Mouse (Mus musculus) left cerebral cortex, adult 9 months (tissue): ENCODE measurements around the gene Ispd.

Experiments
- DNase-seq, 2 experiments: peaks; one replicate each; pipeline ENCODE4 v3.0.0; 2022; ENCODE audit warnings: low spot score in 2 of 2

Ispd gene

GRCm38 (mm10) chr12:36564146-36564545 lies 182.9 kb downstream of the Ispd start:
- DNase-seq: no peak

DNA sequence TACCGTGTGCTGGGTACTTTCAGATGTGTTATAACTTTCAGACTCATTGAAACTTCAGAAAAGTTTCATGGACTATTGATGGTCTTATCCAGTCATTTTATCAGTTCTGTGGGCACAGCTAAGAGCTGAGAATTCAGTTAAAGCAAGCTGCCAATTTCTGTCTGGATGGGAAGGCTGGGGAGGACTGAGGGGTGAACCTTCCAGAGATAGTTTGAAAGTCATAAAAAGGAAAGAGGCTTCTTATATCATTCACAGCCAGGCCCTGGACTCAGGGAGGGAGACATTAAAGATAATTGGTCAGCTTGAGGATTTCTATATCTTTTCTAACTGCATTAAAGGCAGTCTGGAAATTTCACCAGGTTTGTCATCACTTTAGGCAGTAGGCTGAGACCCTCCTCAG lies 185.7 kb downstream of the Ispd start:
- no peak for DNase-seq

GRCm38 (mm10) chr12:36570414-36571095 lies 189.3 kb downstream of the Ispd start:
- no peak for DNase-seq

DNA sequence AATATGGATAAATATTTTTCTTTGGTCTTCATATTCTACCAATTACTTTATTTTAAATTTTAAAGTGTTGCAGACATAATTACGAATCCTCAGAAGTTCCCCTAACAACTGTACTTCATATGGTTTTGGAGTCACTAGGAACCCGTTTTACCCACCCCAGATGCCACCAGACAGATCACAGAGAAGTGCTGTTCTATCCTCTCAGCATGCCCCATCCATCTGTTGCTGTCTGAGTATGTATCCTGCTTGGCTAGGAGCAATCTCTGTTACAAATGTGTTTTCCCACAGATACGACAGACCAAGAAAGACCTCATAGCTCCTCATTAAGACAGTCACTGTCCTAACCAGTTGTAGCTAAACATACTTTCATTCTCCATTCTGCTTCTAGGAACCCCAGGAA lies 203.6 kb downstream of the Ispd start:
- DNase-seq: no peak

- no peak for DNase-seq
Observed at GRCm38 (mm10) chr12:36597539-36598250, 216.4 kb downstream of the Ispd start.

DNA sequence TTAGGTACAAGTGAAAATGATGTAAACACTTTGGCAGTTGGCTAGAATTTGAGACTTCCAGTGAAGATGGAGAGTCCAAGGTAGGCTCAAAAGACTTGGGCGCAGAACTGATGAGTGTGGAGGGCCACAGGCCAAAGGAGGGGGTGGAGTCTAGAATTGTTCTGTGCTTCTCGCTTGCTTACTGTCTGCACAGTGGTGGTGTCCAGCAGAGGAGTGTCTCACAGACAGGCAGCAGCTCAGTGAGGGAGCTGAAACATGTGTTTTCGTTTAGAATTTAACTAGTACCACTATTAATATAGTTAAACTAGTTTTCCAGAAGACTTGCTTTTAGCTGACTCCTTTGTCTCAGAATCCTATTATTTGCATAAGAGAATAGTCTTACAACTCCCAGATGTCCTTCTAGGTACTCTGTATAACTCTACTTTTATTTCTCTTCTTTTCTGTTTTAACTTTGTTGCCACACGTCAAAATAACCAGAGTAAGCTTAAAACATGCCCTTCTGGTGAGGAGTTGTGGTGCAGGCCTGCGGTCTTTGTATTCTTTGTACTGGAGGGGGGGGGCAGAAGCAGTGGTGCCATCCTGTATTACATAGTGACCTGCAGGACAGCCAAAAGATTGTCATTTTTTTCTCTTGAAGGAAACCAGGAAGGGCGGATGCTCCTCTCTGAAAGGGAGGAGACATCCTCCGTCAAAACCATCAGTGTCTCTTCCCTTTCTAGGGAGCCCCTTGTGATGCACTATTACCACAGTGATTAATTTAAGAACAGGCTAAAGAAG lies 240.9 kb downstream of the Ispd start:
- no peak for DNase-seq

GRCm38 (mm10) chr12:36627204-36627603 lies 246.0 kb downstream of the Ispd start:
- DNase-seq: no peak

GRCm38 (mm10) chr12:36632427-36632826 lies 251.2 kb downstream of the Ispd start:
- no peak for DNase-seq

DNA sequence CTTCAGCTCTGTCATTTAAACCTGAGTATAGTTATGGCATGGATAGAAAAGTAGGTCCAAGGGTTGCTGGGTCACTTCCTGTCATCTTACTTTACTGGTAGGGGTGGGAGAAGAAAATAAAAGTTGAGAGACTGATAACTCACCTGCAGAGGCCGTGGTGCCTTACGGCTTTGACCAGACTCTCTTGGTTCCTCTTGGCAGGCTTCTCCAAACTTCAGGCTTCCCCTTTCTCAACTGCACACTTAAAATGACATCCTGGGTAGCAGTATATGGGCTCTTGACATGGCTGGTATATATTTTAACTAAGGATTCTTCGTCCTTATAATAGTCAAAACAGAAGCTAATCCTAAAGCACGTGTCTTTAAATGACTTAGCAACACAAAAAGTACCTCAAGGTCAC lies 266.3 kb downstream of the Ispd start:
- DNase-seq: no peak

GRCm38 (mm10) chr12:36662496-36662895 lies 281.2 kb downstream of the Ispd start:
- DNase-seq: peak in 1 of 2 experiments; percentile 13

GRCm38 (mm10) chr12:36664783-36665182 lies 283.5 kb downstream of the Ispd start:
- DNase-seq: no peak

- DNase-seq: no peak
Observed at GRCm38 (mm10) chr12:36666771-36667170, 285.5 kb downstream of the Ispd start.

GRCm38 (mm10) chr12:36670164-36670908 lies 289.1 kb downstream of the Ispd start:
- DNase-seq: no peak

GRCm38 (mm10) chr12:36670915-36671579 lies 289.8 kb downstream of the Ispd start:
- DNase-seq: peak in 1 of 2 experiments; percentile 17

DNA sequence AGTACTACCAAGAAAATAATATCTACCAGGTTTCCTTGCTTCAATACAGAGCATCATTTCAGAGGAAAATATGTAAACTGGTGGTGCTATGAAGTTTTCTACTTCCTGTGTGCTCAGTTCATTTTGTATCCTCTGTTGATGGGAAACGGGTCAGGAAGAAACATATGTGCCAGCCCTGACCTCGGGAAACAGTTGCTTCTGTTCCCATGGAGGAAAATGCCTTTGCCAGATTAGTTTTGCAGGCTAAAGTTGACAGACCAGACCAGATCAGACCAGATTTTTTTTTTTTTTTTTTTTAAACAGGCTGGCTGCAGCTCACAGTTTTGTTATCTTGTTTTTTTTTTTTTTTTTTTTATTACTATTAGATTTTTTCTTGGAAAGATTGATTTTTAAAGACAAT lies 293.2 kb downstream of the Ispd start:
- DNase-seq: no peak

- DNase-seq: no peak
Observed at GRCm38 (mm10) chr12:36678220-36678619, 297.0 kb downstream of the Ispd start.

- DNase-seq: no peak
Observed at GRCm38 (mm10) chr12:36680883-36681505, 299.7 kb downstream of the Ispd start.

GRCm38 (mm10) chr12:36681779-36682178 lies 300.5 kb downstream of the Ispd start:
- DNase-seq: no peak

GRCm38 (mm10) chr12:36694072-36694471 lies 312.8 kb downstream of the Ispd start:
- DNase-seq: no peak

DNA sequence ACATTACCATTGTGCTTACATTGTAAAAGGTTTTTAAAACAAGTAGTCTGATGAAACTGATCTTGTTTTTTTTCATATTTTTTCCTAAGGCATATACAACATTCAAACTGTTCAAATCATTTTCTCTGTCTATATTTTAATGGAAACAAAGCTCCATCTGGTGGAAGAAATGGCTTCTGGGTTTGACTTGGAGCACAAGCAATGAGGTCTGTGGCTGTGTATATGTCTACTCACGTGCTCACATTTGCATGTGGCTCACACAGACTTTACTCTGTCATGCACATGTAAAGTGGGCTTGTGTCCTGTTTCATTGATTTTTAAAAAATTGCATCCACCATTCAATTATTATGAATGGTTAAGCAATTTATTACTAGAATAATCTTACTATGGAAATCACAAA lies 323.1 kb downstream of the Ispd start:
- DNase-seq: peak in 1 of 2 experiments; percentile 10

DNA sequence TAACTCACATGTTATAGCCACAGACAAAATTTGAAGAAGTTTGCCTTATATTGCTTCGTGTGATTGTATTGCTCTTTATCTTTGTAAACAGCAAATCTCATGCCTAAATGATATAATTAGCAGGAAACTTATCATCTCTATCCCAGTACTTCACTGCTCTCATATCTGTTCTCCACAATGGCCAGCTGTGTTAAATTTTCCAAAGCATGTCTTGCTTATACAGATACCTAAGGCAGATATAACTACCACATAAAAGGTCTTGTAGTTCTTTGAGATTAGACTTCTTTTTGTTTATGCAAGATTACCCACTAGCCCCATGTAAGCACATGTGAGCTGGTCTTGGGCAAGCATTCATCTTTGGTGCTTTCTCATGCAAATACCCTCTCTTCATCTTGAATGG lies 327.6 kb downstream of the Ispd start:
- no peak for DNase-seq
